Mouse (Mus musculus) heart, postnatal 0 days (tissue): ENCODE measurements around the gene 4933430I17Rik. TPM values are rescaled to one million over a fixed set of nuclear protein-coding genes. Genes with fewer than 3 reads are reported as not detected.

Experiments used
- ATAC-seq: fragments of 200-750 bp; cut with Nextera tagmentation; 2 replicates; pipeline ENCODE4 v1.8.0; 2017; ENCODE audit warnings: low read depth, moderate number of reproducible peaks, moderate library complexity; ENCODE audit not compliant: insufficient read depth
- DNase-seq: peaks from one replicate; pipeline ENCODE4 v3.0.0-alpha.2; 2016; ENCODE audit warnings: low spot score
- H3K27ac ChIP-seq: fragments of 300-500 bp; sonication (generic); 2 replicates; pipeline ENCODE4 v1.5.1; 2014; ENCODE audit warnings: low read depth, mild to moderate bottlenecking
- H3K27me3 ChIP-seq: fragments of 300-500 bp; sonication (generic); 2 replicates; pipeline ENCODE4 v1.6.1; 2014; ENCODE audit warnings: low read length, mixed read lengths; ENCODE audit not compliant: control insufficient read depth, insufficient read depth
- H3K36me3 ChIP-seq: fragments of 300-500 bp; sonication (generic); replicated peaks from 2 replicates; pipeline ENCODE4 v1.6.1; 2014; ENCODE audit warnings: low read length, mixed read lengths; ENCODE audit not compliant: control insufficient read depth, insufficient read depth
- H3K4me1 ChIP-seq: fragments of 300-500 bp; sonication (generic); 2 replicates; pipeline ENCODE4 v1.6.1; 2014; ENCODE audit warnings: antibody characterized with exemption; ENCODE audit not compliant: control insufficient read depth, insufficient read depth
- H3K4me2 ChIP-seq: fragments of 300-500 bp; sonication (generic); 2 replicates; pipeline ENCODE4 v1.6.1; 2014; ENCODE audit warnings: low read depth, mild to moderate bottlenecking, low read length, moderate library complexity
- H3K4me3 ChIP-seq: fragments of 300-500 bp; sonication (generic); 2 replicates; pipeline ENCODE4 v1.5.1; 2014; ENCODE audit warnings: low read depth, low read length
- H3K9ac ChIP-seq: fragments of 300-500 bp; sonication (generic); replicated peaks from 2 replicates; pipeline ENCODE4 v1.6.1; 2014; ENCODE audit warnings: low read depth, low read length, mixed read lengths
- H3K9me3 ChIP-seq: fragments of 300-500 bp; sonication (generic); replicated peaks from 2 replicates; pipeline ENCODE4 v1.6.1; 2016; ENCODE audit warnings: low read length; ENCODE audit not compliant: control insufficient read depth
- CTCF ChIP-seq: IDR thresholded peaks from 2 replicates; pipeline ENCODE4 v1.5.1; 2016; ENCODE audit warnings: antibody characterized with exemption, control low read depth, low read depth
- EP300 ChIP-seq: IDR thresholded peaks from 2 replicates; pipeline ENCODE4 v1.6.1; 2016; ENCODE audit warnings: antibody characterized with exemption, low read depth
- WGBS: fragments of 180-500 bp; shearing (Covaris S2); extraction: QIAGEN DNeasy Blood & Tissue Kit; methylation state at CpG from one replicate; pipeline ENCODE4 v1.1.7; 2014; 5-methylcytosine and 5-hydroxymethylcytosine counted together
- polyA plus RNA-seq: library from polyadenylated mRNA; unstranded; fragments of >200 nt; fragmentation: Nextera tagmentation; extraction: Ambion mirVana; gene quantifications from 2 replicates; pipeline ENCODE4 v1.2.1, GENCODE M21; 2015
- total RNA-seq: library from RNA; depleted of rRNA; stranded (reverse); fragments of >200 nt; gene quantifications from 2 replicates; pipeline ENCODE4 v1.2.3, GENCODE M21; 2014; ENCODE audit warnings: low replicate concordance

Gene 4933430I17Rik
- total and polyA plus RNA-seq, 2 experiments from 2014 or later = 0.16 TPM; not detected in 1

- ATAC-seq = no peak
- H3K9me3 ChIP-seq = no peaks in the 10 kb centered on the region
- no peak overlapping the region for H3K27ac ChIP-seq
- no peak for TF ChIP-seq CTCF
- TF ChIP-seq EP300 = no peak
- H3K9ac ChIP-seq = no peak overlapping the region
- no peak for DNase-seq
- no peaks in the 10 kb centered on the region for H3K36me3 ChIP-seq
- H3K4me2 ChIP-seq = no peak overlapping the region
- 32% methylated on average over 10 of the region's 10 CpGs for WGBS
- peaks cover 11% of the 10 kb centered on the region; the same call in 1 of the 2 replicates for H3K4me1 ChIP-seq
- H3K27me3 ChIP-seq = peaks cover 8% of the 10 kb centered on the region
- no peak overlapping the region for H3K4me3 ChIP-seq
Measured at GRCm38 (mm10) chr4:62480709-62481605, 44.2 kb upstream of the 4933430I17Rik start.

GRCm38 (mm10) chr4:62484928-62485327 lies 40.2 kb upstream of the 4933430I17Rik start:
- ATAC-seq = no peak
- TF ChIP-seq CTCF (no peak), EP300 (no peak)
- Histone ChIP-seq H3K4me2 (no peak overlapping the region), H3K4me3 (no peak overlapping the region), H3K27me3 (peaks cover 2% of the 10 kb centered on the region), H3K36me3 (no peaks in the 10 kb centered on the region), H3K4me1 (peaks cover 4% of the 10 kb centered on the region; the same call in 1 of the 2 replicates), H3K27ac (no peak overlapping the region), H3K9me3 (no peaks in the 10 kb centered on the region), H3K9ac (no peak overlapping the region)
- DNase-seq = no peak
- WGBS = 67% methylated on average over 3 of the region's 3 CpGs

DNA sequence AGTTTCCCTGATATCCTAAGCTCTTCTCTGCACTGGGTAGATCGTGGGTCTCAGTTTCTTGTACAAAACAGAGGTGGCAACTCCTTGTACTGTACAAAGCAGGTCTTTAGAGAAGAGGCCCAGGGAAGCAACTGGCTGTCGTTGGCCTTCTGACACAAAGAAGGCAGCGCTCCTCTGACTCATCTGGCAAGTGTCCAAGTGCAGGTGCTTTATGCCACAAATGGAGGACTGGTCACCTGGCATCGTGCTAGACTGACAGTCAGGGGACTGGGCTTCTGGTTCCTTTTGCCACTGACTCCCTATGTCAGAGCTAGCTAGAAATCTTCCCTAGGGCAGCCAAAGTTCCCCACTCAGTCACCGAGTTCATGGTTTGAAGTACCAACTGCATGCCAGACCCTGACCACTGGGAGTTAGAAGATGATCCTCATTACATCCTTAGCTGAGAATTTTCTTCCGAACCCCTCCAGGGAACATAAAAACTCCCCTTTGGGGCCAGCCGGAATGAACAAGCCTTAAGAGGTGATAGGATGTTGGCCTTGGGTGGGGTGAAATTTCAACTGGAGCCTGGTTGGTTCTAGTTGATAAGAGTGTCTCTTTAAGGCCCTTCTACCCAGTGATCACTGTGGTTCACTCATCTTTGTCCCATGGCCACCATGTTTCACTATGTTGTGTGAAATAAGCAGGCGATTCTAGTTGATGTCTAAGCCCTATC lies 39.6 kb upstream of the 4933430I17Rik start:
- ATAC-seq (no peak), DNase-seq (no peak)
- H3K4me3 ChIP-seq = no peak overlapping the region
- WGBS = 67% methylated on average over 8 of the region's 8 CpGs
- no peak overlapping the region for H3K4me2 ChIP-seq
- no peaks in the 10 kb centered on the region for H3K27me3 ChIP-seq
- H3K9me3 ChIP-seq = no peaks in the 10 kb centered on the region
- H3K36me3 ChIP-seq = no peaks in the 10 kb centered on the region
- no peaks in the 10 kb centered on the region for H3K4me1 ChIP-seq
- no peak overlapping the region for H3K9ac ChIP-seq
- H3K27ac ChIP-seq = no peak overlapping the region
- TF ChIP-seq CTCF = no peak
- TF ChIP-seq EP300 = no peak

- H3K4me2 ChIP-seq = no peak overlapping the region
- H3K27me3 ChIP-seq = no peaks in the 10 kb centered on the region
- 85% methylated on average over 15 of the region's 15 CpGs for WGBS
- no peaks in the 10 kb centered on the region for H3K9me3 ChIP-seq
- H3K4me3 ChIP-seq = no peak overlapping the region
- H3K36me3 ChIP-seq = no peaks in the 10 kb centered on the region
- no peak overlapping the region for H3K9ac ChIP-seq
- H3K27ac ChIP-seq = no peak overlapping the region
- no peak for DNase-seq
- no peaks in the 10 kb centered on the region for H3K4me1 ChIP-seq
- no peak for ATAC-seq
- TF ChIP-seq CTCF (no peak), EP300 (no peak)
Measured at GRCm38 (mm10) chr4:62486162-62486696, 38.9 kb upstream of the 4933430I17Rik start.

DNA sequence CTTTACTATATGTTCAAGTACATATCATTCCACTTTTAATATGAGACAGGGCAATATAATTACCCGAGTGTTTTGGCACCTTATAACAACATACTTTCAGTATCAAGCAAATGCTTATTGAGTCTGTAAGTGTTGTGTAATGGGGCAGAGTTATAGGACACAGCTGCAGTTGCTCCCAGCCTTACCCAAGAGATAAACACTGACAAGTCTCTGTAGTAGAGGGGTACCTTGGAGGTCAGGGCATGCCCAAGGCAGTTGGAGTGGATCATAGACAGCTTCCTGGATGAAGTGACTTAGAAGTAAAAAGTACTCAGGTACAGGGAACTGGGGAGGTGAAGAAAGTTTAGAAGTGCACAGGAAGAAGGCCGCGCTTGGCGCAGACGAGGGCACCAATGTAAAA lies 38.0 kb upstream of the 4933430I17Rik start:
- WGBS = 84% methylated on average over 5 of the region's 5 CpGs
- H3K27ac ChIP-seq = no peak overlapping the region
- no peak overlapping the region for H3K4me2 ChIP-seq

More for the DNA sequence above, 38.0 kb upstream of the 4933430I17Rik start:
- TF ChIP-seq EP300 (no peak), CTCF (no peak)
- Histone ChIP-seq H3K36me3 (no peaks in the 10 kb centered on the region), H3K9ac (no peak overlapping the region), H3K4me3 (no peak overlapping the region), H3K4me1 (no peaks in the 10 kb centered on the region), H3K27me3 (no peaks in the 10 kb centered on the region), H3K9me3 (no peaks in the 10 kb centered on the region)
- DNase-seq = no peak
- ATAC-seq = no peak
